Mouse (Mus musculus): ENCODE data around the gene Gm14403. TPM values are rescaled to one million over a fixed set of nuclear protein-coding genes. Genes with fewer than 3 reads are reported as not detected.

The Gm14403 gene
- 57.8 TPM for polyA plus RNA-seq (2014; fragmentation: Illumina TruSeq; extraction: RNeasy Lipid Tissue Mini Kit (QIAGEN cat#74804))

GRCm38 (mm10) chr2:177498067-177498466 lies at the start of gene Gm14403:
Gene Gm14403 (plus strand): TSS chr2:177498215.

DNA sequence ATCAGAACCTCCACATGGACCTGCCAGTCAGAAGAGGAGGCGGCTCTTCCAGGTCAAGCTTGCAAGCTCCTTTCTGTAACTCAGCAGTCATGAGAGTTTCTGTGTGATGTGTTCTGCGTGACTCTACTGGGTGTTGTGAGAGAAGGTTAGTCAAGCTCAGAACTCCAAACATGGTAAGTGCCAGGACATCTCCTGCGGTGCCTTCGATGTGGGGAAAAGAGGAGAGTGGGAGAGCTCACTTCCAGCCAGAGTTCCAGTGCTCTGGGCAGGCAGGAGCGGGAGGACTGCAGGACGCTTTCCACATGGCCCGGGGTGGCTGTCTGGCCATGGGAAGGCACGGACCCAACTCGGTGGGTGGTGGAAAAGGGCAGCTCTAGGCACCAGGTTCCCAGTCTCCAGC lies 33.3 kb upstream of the Gm14403 start, which contains the start of gene Zfp970:
Gene Zfp970 (plus strand): TSS at position 58 of the 400 bp plus-strand sequence.

Other genes starting within 250 kb of the Gm14403 start
- gene Gm14409, start 231.2 kb upstream of the Gm14403 start, polyA plus RNA-seq (2014; fragmentation: Illumina TruSeq; extraction: RNeasy Lipid Tissue Mini Kit (QIAGEN cat#74804)), result 1.5 TPM
- gene Gm14412, start 173.9 kb upstream of the Gm14403 start, polyA plus RNA-seq (2014; fragmentation: Illumina TruSeq; extraction: RNeasy Lipid Tissue Mini Kit (QIAGEN cat#74804)), result 18.5 TPM
- gene Gm14418, start 99.9 kb upstream of the Gm14403 start, polyA plus RNA-seq (2014; fragmentation: Illumina TruSeq; extraction: RNeasy Lipid Tissue Mini Kit (QIAGEN cat#74804)), result 15.3 TPM
- 93.7 TPM for gene Zfp970, start 33.5 kb upstream of the Gm14403 start, polyA plus RNA-seq (2014; fragmentation: Illumina TruSeq; extraction: RNeasy Lipid Tissue Mini Kit (QIAGEN cat#74804))
- 0.91 TPM for gene Gm14406, start 80.0 kb downstream of the Gm14403 start, polyA plus RNA-seq (2014; fragmentation: Illumina TruSeq; extraction: RNeasy Lipid Tissue Mini Kit (QIAGEN cat#74804))